Mouse (Mus musculus): ENCODE results near the gene Map2k6.

DNA sequence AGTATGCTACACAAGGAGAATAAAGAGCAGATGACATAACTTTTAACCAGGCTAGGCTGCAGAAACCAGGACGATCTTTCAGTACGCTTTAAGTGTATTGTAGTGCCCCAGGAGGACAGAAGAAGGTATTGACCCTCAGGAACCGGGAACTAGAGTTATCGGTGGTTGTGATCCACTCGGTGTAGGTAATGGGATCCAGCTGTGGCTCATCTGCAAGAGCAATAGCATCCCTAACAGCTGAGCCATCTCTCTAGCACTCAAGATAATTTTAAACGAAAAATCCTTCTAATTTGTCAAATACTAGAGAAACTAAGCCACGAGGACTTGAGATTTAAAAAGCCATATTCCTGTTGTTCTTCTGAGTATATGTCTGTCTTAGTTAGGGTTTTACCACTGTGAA, 132.2 kb downstream of the Map2k6 start:
- TF ChIP-seq CTCF (IDR thresholded peaks at IDR 0.05 in 2 of 3, conservative IDR thresholded peaks at IDR 0.05 in 1 of 3; ENCODE audit: control insufficient read depth in 1 of 3, insufficient read depth in 1 of 3, low read depth in 2 of 3, low read length in 3 of 3, poor library complexity in 1 of 3, severe bottlenecking in 1 of 3) (no peak), CHD1 (IDR thresholded peaks at IDR 0.05; ENCODE audit: low read depth, low read length) (no peak), GABPA (IDR thresholded peaks at IDR 0.05; ENCODE audit: low read depth, low read length) (no peak), POLR2A (IDR thresholded peaks at IDR 0.05; ENCODE audit: control insufficient read depth in 1 of 2, insufficient read depth in 1 of 2, low read depth in 1 of 2, low read length in 2 of 2, poor library complexity in 1 of 2) (no peak), POLR2AphosphoS2 (IDR thresholded peaks at IDR 0.05; ENCODE audit: low read length) (no peak), USF1 (IDR thresholded peaks at IDR 0.05; ENCODE audit: low read depth, low read length) (no peak), ELF1 (IDR thresholded peaks at IDR 0.05; ENCODE audit: low read depth, low read length) (no peak), ZMIZ1 (IDR thresholded peaks at IDR 0.05; ENCODE audit: low read depth, low read length) (no peak), GATA1 (IDR thresholded peaks at IDR 0.05; ENCODE audit: low read depth, low read length) (no peak), ZKSCAN1 (IDR thresholded peaks at IDR 0.05; ENCODE audit: low read depth, low read length) (no peak), E2F4 (IDR thresholded peaks at IDR 0.05; ENCODE audit: borderline replicate concordance, low read depth, low read length) (no peak), MEF2A (IDR thresholded peaks at IDR 0.05; ENCODE audit: extremely low read depth, insufficient replicate concordance, low read depth, low read length, poor library complexity, severe bottlenecking) (no peak)

Measured in MEL (cell line).